Mouse (Mus musculus) hindbrain, embryonic 11.5 days (tissue): ENCODE results near the gene Tgfbr3. TPM values are rescaled to one million over a fixed set of nuclear protein-coding genes. Genes with fewer than 3 reads are reported as not detected.

Experiments
- ATAC-seq: fragments of 200-750 bp; cut with Nextera tagmentation; 2 replicates; pipeline ENCODE4 v1.8.0; 2017; ENCODE audit warnings: mild to moderate bottlenecking, moderate TSS enrichment, moderate library complexity; ENCODE audit not compliant: low FRiP score
- DNase-seq: peaks from one replicate; pipeline ENCODE4 v3.0.0-alpha.2; 2015; ENCODE audit warnings: low spot score
- H3K27ac ChIP-seq: fragments of 300-500 bp; sonication (generic); 2 replicates; pipeline ENCODE4 v1.5.1; 2014; ENCODE audit warnings: mild to moderate bottlenecking, low read depth, low read length
- H3K27me3 ChIP-seq: fragments of 300-500 bp; sonication (generic); 2 replicates; pipeline ENCODE4 v1.6.1; 2014; ENCODE audit warnings: mild to moderate bottlenecking, low read length, moderate library complexity, mixed read lengths; ENCODE audit not compliant: control insufficient read depth, insufficient read depth
- H3K36me3 ChIP-seq: fragments of 300-500 bp; sonication (generic); 2 replicates; pipeline ENCODE4 v1.6.1; 2014; ENCODE audit warnings: mild to moderate bottlenecking, low read length, moderate library complexity, mixed read lengths; ENCODE audit not compliant: control insufficient read depth, insufficient read depth
- H3K4me1 ChIP-seq: fragments of 300-500 bp; sonication (generic); replicated peaks from 2 replicates; pipeline ENCODE4 v1.6.1; 2014; ENCODE audit warnings: low read length, mixed read lengths; ENCODE audit not compliant: control insufficient read depth, insufficient read depth
- H3K4me2 ChIP-seq: fragments of 300-500 bp; sonication (generic); replicated peaks from 2 replicates; pipeline ENCODE4 v1.6.1; 2014; ENCODE audit warnings: mild to moderate bottlenecking, low read depth, low read length
- H3K4me3 ChIP-seq: fragments of 300-500 bp; sonication (generic); 2 replicates; pipeline ENCODE4 v1.5.1; 2014; ENCODE audit warnings: low read depth, low read length
- H3K9ac ChIP-seq: fragments of 300-500 bp; sonication (generic); 2 replicates; pipeline ENCODE4 v1.6.1; 2014; ENCODE audit warnings: low read depth, low read length
- H3K9me3 ChIP-seq: fragments of 300-500 bp; sonication (generic); 2 replicates; pipeline ENCODE4 v1.6.1; 2016; ENCODE audit warnings: low read length; ENCODE audit not compliant: control insufficient read depth
- WGBS: fragments of 180-500 bp; shearing (Covaris S2); extraction: QIAGEN DNeasy Blood & Tissue Kit; methylation state at CpG from one replicate; pipeline ENCODE4 v1.1.7; 2014; 5-methylcytosine and 5-hydroxymethylcytosine counted together
- polyA plus RNA-seq: library from polyadenylated mRNA; unstranded; fragments of >200 nt; fragmentation: Nextera tagmentation; extraction: Ambion mirVana; gene quantifications from 2 replicates; pipeline ENCODE4 v1.2.1, GENCODE M21; 2014

The Tgfbr3 gene
- polyA plus RNA-seq, 1 experiment from 2014 or later, result 9.6 TPM

DNA sequence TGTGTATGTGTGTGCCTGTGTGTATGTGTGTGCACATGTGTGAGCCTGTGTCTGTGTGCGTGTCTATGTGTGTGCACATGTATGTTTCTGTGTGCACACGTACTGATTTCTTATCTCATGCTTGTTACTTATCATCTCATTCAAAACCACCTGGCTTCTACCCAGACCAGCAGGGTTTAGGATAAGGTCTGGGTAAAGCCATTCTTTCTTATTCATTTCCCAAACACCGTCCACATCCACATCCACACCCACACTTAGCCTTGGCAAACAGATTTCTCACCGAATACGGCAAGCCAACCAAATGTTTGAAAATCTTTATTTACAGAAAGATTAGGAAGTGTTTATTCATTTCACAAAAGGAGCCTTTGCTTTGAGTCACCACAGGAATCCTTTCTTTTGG is 191.4 kb downstream of the Tgfbr3 start:
- no peaks in the 10 kb centered on the region for H3K27me3 ChIP-seq
- no peaks in the 10 kb centered on the region for H3K9me3 ChIP-seq
- 83% methylated on average over 5 of the region's 5 CpGs for WGBS
- H3K4me3 ChIP-seq, result no peak overlapping the region
- H3K9ac ChIP-seq, result no peak overlapping the region
- H3K36me3 ChIP-seq, result no peaks in the 10 kb centered on the region
- no peak overlapping the region for H3K27ac ChIP-seq
- DNase-seq (no peak), ATAC-seq (no peak)
- H3K4me2 ChIP-seq, result no peak overlapping the region
- H3K4me1 ChIP-seq, result no peaks in the 10 kb centered on the region

- H3K4me1 ChIP-seq, result no peaks in the 10 kb centered on the region
- no peaks in the 10 kb centered on the region for H3K36me3 ChIP-seq
- H3K9ac ChIP-seq, result no peak overlapping the region
- H3K9me3 ChIP-seq, result no peaks in the 10 kb centered on the region
- WGBS, result 84% methylated on average over 7 of the region's 7 CpGs
- no peak for DNase-seq
- ATAC-seq, result no peak
- no peak overlapping the region for H3K4me3 ChIP-seq
- H3K27me3 ChIP-seq, result no peaks in the 10 kb centered on the region
- no peak overlapping the region for H3K4me2 ChIP-seq
- H3K27ac ChIP-seq, result no peak overlapping the region
Observed at GRCm38 (mm10) chr5:107097314-107097713, 192.1 kb downstream of the Tgfbr3 start.

DNA sequence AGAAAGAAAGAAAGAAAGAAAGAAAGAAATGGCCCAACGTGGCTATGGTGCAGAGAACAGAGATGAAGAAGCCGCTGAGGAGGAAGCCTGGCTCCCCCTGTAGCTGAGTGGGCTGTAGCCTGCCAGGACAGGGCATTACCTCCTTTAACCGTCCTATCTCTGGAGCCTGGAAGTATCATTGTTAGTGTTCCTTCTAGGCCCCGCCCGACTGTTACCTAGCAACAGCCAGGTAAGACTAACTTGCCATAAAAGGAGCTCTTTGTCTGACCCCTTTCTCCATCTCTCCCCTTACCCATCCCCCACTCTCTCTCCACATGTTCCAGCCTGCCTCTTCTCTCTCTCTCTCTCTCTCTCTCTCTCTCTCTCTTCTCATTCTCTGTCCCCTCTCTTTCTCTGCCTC is 195.2 kb downstream of the Tgfbr3 start:
- 34% methylated on average over 5 of the region's 5 CpGs for WGBS
- H3K4me1 ChIP-seq, result no peaks in the 10 kb centered on the region
- no peaks in the 10 kb centered on the region for H3K36me3 ChIP-seq
- H3K9ac ChIP-seq, result no peak overlapping the region
- H3K9me3 ChIP-seq, result no peaks in the 10 kb centered on the region
- H3K4me2 ChIP-seq, result no peak overlapping the region
- H3K4me3 ChIP-seq, result no peak overlapping the region
- no peak for DNase-seq
- no peak overlapping the region for H3K27ac ChIP-seq
- ATAC-seq, result no peak
- H3K27me3 ChIP-seq, result no peaks in the 10 kb centered on the region

DNA sequence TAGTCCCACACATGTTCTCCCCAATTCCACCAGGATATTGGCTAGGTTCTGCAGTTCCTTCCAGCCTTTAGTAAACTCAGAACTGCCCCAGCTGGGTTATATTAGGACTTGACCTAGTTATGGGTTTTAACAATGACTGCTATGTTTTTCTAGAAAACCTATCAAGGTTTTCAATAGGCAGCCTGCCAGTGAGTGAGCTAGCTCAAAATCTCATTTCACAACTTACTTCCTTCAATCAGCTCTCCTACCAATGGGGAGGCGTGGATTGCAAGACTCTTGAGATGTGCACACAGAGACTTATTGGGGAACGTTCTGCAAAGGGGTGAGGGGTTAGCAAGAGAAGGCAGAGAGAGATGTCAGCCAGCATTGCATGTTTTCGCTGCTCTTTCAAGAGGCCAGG is 196.2 kb downstream of the Tgfbr3 start:
- Histone ChIP-seq H3K4me1 (no peaks in the 10 kb centered on the region), H3K36me3 (no peaks in the 10 kb centered on the region), H3K9me3 (no peaks in the 10 kb centered on the region), H3K27ac (no peak overlapping the region), H3K9ac (no peak overlapping the region), H3K4me3 (no peak overlapping the region), H3K4me2 (no peak overlapping the region), H3K27me3 (no peaks in the 10 kb centered on the region)
- ATAC-seq (no peak), DNase-seq (no peak)
- 87% methylated on average over 3 of the region's 3 CpGs for WGBS

DNA sequence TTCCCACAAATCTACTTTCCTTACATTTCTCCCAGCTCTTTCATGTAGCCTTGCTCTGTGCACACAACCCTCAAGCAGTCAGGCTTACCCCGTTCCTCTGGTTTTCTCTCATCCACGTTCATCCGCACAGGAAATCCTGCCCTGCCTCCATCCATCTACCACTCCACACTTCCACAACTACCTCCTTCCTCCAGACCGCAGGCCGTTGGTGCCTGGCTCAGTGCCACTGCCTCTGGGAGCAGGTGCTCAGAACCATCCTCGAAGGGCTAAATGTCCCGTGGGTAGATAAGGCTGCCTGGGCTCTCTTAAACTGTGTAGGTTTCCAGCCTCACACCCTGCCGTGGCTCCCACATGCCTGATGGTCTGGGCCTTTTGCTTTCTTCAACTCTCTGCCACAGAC is 197.3 kb downstream of the Tgfbr3 start:
- H3K9ac ChIP-seq, result no peak overlapping the region
- no peaks in the 10 kb centered on the region for H3K36me3 ChIP-seq
- H3K4me2 ChIP-seq, result no peak overlapping the region
- ATAC-seq, result no peak
- no peak for DNase-seq
- no peaks in the 10 kb centered on the region for H3K9me3 ChIP-seq
- H3K27me3 ChIP-seq, result no peaks in the 10 kb centered on the region
- H3K27ac ChIP-seq, result no peak overlapping the region
- whole genome bisulfite sequencing, result 89% methylated on average over 8 of the region's 8 CpGs
- H3K4me3 ChIP-seq, result no peak overlapping the region
- H3K4me1 ChIP-seq, result no peaks in the 10 kb centered on the region

DNA sequence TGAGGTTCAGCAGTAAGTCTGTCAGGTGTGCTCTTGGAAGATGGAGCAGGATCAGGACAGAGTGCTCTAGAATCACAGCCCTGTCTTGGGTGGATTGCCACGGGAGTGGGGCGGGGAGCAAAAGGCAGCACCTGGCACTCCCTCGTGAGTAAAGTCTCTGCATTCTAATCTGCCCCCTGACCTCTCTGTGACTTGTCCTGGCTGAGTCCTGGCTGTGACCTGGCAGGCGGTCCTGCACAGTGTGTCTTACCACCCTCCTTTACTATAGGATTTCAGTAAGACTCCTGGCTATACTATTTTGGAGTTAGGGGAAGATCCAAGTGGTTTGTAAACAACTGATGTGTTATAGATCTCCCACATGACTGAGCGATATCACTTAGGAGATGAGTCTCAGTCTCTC is 199.5 kb downstream of the Tgfbr3 start:
- no peaks in the 10 kb centered on the region for H3K36me3 ChIP-seq
- no peak overlapping the region for H3K9ac ChIP-seq
- no peaks in the 10 kb centered on the region for H3K4me1 ChIP-seq
- no peaks in the 10 kb centered on the region for H3K9me3 ChIP-seq
- WGBS, result 33% methylated on average over 5 of the region's 5 CpGs
- no peak overlapping the region for H3K4me3 ChIP-seq
- H3K4me2 ChIP-seq, result no peak overlapping the region
- ATAC-seq (no peak), DNase-seq (no peak)
- H3K27me3 ChIP-seq, result no peaks in the 10 kb centered on the region
- no peak overlapping the region for H3K27ac ChIP-seq

DNA sequence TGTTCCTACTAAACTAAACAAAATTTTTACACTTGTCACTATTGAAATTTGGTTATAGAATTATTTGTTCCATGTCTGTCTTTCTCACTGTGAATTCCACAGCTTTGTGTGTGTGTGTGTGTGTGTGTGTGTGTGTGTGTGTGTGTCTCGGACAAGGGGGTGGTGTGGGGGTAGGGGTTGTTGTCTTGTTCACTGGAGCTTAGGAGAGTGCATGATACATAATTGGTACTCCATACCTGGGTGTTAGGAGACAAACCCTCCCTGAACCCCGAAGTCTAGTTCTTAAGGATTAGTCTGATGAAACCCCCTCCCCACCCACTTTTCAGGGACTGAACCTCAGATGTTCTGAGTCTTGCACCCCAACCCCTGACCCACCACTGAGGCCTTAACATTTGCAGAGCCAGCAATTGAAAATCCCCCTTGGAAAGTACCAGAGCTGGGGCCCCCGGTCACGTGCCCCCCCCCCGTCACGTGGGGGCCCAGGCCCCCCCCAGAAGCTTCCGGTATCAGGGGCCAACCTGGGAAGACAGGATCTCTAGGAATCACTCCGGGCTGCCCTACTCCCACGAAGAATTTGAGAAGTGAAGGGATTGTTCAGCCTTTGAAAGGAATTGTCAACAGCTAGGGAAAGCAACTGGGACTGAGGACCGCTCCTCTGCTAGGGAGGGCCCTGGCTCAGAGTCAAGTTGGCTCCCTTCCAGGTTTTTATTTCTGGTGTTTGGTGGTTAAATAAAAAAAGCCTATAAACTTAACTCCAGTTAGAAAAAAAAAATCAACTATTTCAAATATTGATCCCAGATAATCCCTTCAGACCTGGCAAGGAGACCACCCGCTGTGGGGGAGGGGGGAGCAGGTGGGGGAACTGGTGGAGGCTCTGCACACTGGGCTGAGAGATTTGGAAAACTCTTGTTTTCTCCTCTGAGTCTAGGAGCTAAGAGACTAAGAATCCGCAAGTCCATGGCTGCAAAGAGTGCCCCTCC is 201.3 kb downstream of the Tgfbr3 start:
- no peak overlapping the region for H3K4me2 ChIP-seq
- peak; percentile 22 for DNase-seq
- 0 out of 2 replicates have a peak, but pooled peaks have one; percentile 35 for ATAC-seq
- H3K27me3 ChIP-seq, result no peaks in the 10 kb centered on the region
- 41% methylated on average over 12 of the region's 12 CpGs for WGBS
- H3K27ac ChIP-seq, result peak overlapping the region; percentile 17; the same call in 1 of the 2 replicates
- H3K4me3 ChIP-seq, result no peak overlapping the region
- H3K9me3 ChIP-seq, result no peaks in the 10 kb centered on the region
- no peaks in the 10 kb centered on the region for H3K36me3 ChIP-seq
- no peak overlapping the region for H3K9ac ChIP-seq
- no peaks in the 10 kb centered on the region for H3K4me1 ChIP-seq

DNA sequence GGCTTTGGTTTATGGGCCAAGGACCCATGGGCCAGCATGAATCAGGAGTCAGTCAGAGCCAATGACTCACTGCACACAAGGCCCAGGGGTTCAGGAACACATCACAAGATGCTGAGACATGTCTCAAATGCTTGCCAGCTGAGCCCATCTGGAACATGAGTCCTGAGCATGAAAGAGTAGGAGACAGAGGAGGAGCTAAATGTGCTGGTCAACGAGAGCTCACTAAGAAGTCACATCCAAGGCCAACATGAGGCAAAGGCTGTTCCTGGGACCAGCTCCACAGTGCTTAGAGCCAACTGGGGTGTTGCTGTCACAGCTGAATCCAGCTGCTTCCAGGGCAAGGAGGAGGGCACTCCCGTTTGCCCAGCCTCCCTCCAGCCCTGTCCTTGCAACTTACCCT is 202.1 kb downstream of the Tgfbr3 start:
- Histone ChIP-seq H3K36me3 (no peaks in the 10 kb centered on the region), H3K9me3 (no peaks in the 10 kb centered on the region), H3K4me1 (no peaks in the 10 kb centered on the region), H3K9ac (no peak overlapping the region), H3K27me3 (no peaks in the 10 kb centered on the region), H3K27ac (no peak overlapping the region), H3K4me3 (no peak overlapping the region), H3K4me2 (no peak overlapping the region)
- WGBS, result 54% methylated on average over 2 of the region's 2 CpGs
- DNase-seq (no peak), ATAC-seq (no peak)

- Histone ChIP-seq H3K4me3 (no peak overlapping the region), H3K36me3 (no peaks in the 10 kb centered on the region), H3K9ac (no peak overlapping the region), H3K4me1 (no peaks in the 10 kb centered on the region), H3K27me3 (no peaks in the 10 kb centered on the region), H3K9me3 (no peaks in the 10 kb centered on the region), H3K27ac (no peak overlapping the region), H3K4me2 (no peak overlapping the region)
- DNase-seq (no peak), ATAC-seq (no peak)
- WGBS, result 83% methylated on average over 5 of the region's 5 CpGs
Observed at GRCm38 (mm10) chr5:107086166-107086565, 203.3 kb downstream of the Tgfbr3 start.
